Mouse (Mus musculus) left cerebral cortex, postnatal 4 days (tissue): Measurements from ENCODE around the gene Shisa6. TPM values are rescaled to one million over a fixed set of nuclear protein-coding genes. Genes with fewer than 3 reads are reported as not detected.

Experiments
- DNase-seq: peaks from one replicate; pipeline ENCODE4 v3.0.0-alpha.2; 2022
- intact Hi-C: fragments of 180-260 bp; cut with DNase I; formaldehyde crosslinking; loops from one replicate; pipeline ENCODE4 v1.15.1; 2025
- total RNA-seq, 2 experiments: library from RNA; stranded (reverse); gene quantifications; 2 replicates each; pipeline ENCODE4 v1.2.3; 2021

The Shisa6 gene
- 10 to 100 TPM; 53.7 to 74.9 TPM for total RNA-seq

DNA sequence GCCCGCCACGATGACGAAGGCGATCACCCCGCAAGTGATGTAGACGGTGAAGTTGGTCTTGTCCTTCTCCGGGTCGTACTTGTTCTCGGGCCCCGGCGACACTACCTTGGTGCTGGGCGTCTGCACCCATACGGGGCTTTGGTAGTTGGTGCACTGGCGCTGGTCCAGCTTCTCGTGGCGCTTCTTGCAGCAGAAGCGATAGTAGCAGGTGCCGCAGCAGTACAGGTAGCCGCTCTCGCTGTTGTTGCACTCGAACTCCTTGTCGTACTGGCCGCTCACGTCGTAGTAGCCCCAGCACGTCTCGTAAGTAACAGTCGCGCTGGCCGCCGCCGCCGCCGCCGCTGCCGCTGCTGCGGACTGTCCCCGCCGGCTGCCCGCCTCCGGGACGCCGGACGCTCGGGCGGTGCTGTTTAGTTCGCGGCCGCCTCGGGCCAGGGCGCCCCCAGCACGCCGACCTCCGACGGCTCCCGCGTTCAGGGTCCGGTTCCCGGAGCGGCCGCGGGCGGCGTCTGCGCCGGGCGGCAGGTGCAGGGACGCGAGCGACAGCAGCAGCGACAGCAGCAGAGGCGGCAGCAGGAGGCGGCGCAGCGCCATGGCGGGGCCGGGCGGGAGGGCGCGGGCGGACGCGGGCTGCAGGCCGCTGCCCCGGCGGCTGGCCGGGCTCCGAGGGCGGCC is at the start of gene Shisa6:
Shisa6 (minus strand) TSS at position 594 of the 675 bp plus-strand sequence.
- peak; percentile 42 for DNase-seq
- intact Hi-C loops, result loop anchor here (5.0 to 10.0 kb wide), 2 partner anchors 319 to 703 kb away; no protein-coding TSS in a partner anchor

DNA sequence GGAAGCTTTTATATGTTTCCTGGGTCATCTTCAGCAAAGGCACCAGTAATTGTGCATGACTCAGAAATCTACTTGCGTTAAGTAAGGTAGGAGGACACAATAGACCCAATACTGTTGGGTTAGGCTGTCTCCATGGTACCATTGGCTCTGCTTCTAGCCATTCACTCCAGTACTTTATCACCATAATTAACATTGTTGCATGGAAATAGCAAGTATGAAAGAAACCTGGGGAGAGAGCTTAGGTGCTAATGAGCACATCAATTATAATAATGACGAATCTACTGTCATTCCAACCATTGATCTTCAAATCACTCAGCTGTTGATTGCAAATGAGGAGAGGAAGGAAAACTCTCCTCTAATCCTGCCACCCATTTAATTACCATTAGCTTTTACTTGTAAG is 48.1 kb upstream of the Shisa6 start:
- no peak for DNase-seq
- intact Hi-C loops, result no loop called here

DNA sequence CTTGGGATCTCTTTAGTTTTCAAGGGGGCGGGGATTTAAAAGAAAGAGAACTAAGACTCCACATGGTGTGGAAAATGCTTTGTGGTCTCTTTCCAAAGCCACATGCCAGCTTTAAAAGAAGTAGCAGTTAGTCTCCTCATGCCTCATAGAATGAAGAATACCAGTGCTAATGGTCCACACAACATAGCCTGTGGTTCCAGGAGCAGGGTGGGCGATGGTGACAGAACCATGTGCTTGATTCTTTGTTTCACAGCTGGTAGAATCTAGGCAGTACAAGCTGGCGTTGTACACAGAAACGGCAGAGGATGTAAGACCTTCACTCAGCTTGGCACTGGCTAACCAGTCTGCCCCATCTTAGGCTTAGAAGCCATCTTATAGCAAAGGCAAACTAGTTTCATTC is 43.3 kb upstream of the Shisa6 start:
- intact Hi-C loops, result no loop called here
- no peak for DNase-seq

DNA sequence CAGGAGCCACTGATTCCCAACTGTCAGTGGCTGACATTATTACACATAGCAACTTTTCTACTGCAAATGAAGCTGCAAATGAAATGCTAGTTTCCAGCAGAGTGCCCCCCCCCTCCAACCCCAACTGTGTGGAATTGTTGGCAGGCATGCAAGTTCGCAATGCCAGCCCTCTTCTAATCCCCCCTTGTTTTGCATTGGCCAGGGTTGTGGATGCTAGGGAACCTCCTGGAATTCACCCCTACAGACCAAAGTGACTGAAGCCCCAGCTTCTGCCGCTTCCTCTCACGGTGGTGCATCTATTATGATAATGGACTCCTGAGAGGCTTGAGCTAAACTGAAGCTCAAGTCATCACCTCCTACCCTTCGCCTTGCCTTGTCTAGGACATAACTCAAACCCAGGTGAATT is 42.6 kb upstream of the Shisa6 start:
- peak; percentile 50 for DNase-seq
- intact Hi-C loops, result no loop called here

DNA sequence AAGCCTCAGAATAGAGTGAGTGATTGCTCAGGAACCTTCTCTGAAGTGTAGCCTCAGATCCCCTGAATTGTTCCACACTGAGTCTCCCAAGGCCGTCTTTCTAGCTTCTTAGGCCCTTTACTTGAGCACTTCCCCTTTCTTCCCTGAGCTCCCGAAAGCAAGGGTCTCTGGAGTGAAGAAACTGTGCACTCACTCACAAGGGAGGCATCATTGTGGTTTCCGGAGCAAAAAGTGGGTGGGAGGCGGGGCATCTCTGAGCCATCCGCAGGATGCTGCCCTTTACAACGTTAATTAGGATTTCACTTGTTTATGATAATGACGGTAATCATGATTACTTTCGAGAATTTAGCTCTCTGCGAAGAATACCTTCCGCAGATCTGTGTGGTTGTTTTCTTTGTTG is 41.6 kb upstream of the Shisa6 start:
- no peak for DNase-seq
- intact Hi-C loops, result no loop called here

DNA sequence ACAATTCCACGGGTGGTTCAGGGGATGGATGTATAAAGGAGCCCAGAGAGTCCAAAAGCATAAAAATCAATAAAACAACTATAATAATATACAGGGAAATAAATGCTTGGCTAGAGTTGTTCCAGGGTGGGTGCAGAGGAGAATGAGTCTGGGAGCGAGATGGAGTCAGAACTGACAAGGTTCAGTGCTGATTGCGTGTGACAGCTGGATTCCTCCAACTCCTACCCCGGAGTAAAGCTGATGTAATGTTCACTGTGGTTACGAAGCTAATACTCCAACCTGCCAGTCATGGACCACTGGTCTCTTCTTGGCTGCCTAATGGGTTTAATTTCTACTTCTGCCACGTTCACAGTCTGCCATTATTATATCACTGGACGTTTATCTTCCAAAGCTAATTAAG is 36.5 kb upstream of the Shisa6 start:
- intact Hi-C loops, result no loop called here
- no peak for DNase-seq

DNA sequence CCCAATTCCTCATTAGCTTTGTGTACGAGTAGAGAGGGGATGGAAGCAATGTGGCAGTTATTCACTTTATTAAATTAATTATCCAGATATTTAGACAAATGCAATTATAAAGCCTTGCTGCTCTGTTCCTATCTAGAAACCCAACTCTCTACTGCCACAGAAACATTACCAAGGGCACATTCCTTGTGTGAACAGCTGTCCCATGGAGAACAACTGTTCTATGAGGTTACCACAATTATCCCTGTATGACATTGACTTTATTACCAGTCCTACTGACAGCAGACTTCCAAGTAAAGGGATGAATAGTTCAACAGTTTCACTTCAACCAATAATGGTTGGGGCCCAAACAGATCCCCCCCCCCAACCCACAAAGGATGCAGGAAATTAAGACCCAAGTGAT is 12.1 kb upstream of the Shisa6 start:
- no peak for DNase-seq
- intact Hi-C loops, result no loop called here

DNA sequence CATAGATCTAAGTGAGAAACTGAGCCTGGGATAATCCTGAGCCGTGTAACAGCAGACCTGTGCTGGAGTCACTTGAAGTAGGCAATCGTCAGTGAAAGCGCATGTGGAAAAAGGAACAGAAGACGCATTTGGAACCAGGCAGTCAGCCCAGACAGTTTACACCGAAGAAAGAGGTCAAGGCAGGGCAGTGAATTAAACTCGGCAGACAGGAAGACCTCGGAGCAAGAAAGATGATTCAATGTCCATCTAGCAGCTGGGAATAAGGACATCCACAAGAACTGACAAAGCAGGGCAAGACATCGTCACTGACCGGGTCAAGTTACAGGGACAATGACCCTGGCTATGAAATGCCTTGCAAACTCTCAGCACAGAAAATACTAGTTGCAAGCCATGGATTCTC is 10.1 kb upstream of the Shisa6 start:
- intact Hi-C loops, result no loop called here
- DNase-seq, result no peak

DNA sequence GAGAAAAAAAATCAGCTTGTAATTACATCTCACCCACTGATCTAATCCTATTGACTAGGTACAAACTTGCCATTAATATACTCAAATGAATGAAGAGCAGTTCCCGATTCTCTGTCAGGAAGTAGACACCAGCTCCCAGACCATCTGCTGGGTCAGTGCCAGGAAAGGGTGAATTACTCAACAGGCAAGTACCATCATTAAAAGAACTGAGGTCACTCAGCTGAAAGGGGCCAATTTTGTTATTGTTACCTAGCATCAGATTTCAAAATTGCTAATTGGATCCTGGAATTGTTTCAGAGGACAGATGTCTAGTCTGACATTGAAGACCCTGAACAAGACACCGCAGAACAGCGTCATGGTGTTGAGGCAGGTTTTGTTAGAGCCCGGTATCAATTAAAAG is 9.4 kb upstream of the Shisa6 start:
- intact Hi-C loops, result no loop called here
- no peak for DNase-seq

DNA sequence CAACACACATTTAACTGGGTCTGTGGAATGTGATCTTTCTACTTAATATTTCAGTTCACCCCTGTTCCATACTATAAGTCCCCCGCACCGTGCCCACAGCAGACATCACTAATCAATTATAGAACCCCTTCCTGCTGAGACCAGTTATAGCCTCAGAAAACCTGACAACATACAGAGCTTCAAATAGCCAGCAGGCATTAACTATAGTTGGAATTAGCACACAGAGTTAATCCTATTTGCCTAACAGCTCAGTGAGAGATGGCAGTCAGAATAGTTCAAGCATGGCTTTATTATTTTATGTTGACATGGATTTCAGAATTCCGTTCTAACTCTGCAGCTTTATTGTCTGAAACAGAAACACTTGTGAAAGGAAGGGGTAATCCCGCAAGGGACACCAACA is 8.5 kb upstream of the Shisa6 start:
- intact Hi-C loops, result no loop called here
- no peak for DNase-seq

DNA sequence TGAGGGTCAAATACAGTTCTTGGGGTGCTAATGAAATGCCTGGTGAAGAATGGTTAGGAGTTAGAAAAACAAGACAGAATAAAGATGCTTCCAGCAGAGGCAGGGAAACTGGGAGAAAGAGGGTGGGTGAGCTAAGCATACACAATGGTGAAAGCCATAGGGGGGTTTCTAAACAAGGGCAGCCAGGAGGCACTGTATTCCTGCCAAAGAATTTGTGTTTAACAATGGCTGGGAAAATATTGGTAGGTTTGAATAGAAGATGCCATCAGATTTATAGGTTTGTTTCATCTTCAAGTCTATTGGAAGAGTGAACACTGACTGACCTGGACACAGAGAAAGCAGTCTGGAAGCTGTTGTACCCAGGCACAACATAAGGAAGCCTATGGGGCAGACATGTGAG is 2.4 kb upstream of the Shisa6 start:
- intact Hi-C loops, result loop anchor here (5.0 to 10.0 kb wide), 2 partner anchors 317 to 706 kb away; no protein-coding TSS in a partner anchor
- no peak for DNase-seq

DNA sequence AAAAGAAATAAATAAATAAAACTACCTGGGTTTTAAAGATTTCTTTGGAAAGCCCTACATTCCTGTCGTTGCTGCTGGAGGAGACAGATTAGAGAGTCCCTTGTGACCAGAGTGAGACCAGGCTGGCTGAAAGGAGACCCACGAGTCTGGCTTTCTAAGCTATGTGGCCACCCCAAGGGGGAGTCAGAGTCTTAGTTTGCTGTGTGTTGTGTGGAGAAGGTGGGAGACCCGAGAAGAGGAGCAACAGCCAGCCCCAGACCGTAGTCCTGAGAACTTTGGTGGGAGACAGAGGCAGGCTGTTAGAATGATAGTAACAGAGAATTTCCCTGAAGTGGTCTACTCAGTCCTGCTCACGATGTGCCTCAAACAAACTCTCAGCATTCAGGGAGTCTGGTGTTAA is 1.6 kb upstream of the Shisa6 start:
- peak; percentile 19 for DNase-seq
- intact Hi-C loops, result loop anchor here (5.0 to 10.0 kb wide), 2 partner anchors 317 to 705 kb away; no protein-coding TSS in a partner anchor

DNA sequence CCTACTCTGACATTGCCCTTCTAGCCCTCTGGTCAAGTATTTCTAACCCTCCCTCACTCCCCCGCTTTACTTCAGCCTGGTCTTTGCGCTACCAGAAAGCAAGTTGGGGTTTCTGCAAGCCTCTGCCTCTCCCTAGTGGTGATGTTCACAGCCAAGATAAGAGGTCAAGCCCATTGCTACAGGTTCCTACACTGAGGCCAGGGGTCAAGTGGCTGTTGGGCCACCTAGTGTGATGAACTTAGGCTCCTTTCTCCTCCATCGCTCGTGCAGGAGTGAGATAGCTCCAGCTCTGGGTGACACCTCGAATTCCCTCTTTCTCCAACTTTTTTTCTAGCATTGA is 1.2 kb upstream of the Shisa6 start:
- intact Hi-C loops, result loop anchor here (5.0 to 10.0 kb wide), 2 partner anchors 318 to 705 kb away; no protein-coding TSS in a partner anchor
- DNase-seq, result no peak

DNA sequence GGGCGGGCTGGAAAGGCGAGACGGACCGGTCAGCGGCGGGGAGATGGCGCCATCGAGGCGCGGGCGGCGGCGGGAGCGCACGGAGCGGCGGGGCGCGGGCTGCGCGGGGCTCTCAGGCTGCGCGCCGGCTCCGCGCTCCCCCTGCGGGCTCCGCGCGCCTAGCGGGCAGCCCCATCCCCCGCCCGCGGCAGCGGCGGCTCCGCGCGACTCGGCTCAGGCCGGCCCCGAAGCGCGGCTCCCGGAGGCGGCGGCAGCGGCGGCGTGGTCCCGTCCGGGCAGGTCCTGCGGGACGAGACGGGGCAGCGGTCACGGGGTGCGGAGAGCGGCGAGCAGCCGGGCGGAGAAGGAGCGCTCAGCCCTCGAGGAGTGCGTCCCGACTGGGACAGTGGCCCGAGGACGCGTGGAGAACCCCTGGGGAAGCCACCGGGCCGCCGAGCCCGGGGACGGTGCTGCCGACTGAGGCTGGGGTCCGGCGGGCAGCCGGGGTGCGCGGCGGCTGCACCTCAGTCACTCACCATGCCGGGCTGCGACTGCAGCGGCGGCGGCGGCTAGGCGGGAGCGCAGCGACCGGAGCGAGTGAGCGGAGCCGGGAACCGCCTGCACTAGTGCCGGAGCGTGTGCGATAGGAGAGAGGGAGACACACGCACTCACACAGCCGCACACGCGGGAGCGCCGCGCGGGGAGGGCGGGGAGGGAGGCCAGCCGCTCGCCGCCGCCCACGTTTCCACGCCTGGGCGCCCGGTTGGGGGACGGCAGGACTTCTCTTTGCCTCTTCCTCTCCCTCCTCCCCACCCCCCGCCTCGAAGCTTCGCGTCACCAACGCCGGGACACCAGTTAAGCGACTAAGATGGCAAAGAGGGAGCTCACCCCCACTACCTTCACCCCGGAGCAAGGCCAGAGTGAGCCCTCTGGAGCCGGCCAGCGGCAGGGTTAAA is 549 bp upstream of the Shisa6 start:
- intact Hi-C loops, result loop anchor here (5.0 to 10.0 kb wide), 2 partner anchors 318 to 704 kb away; no protein-coding TSS in a partner anchor
- DNase-seq, result peak; percentile 40

DNA sequence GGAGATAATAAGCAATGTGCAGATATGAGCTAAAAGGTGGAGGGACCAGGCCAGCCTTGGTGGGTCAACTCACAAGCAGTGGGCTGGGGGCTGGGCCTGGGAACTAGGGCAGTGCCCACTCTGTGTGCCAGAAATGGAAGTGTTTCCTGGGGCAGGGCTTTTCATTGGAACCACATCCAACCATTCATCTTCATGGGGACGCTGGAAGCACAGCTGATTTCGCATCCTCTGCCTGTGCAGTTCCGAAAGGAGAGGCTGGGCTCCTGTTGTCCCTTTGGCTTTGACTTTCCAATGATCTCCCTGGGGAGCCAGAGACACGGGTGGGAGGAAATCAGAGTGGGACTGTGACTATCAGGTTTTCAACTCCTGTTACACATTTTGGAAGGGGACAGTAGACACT is 1.5 kb downstream of the Shisa6 start:
- intact Hi-C loops, result loop anchor here (5.0 to 10.0 kb wide), 2 partner anchors 321 to 402 kb away; no protein-coding TSS in a partner anchor
- DNase-seq, result no peak

DNA sequence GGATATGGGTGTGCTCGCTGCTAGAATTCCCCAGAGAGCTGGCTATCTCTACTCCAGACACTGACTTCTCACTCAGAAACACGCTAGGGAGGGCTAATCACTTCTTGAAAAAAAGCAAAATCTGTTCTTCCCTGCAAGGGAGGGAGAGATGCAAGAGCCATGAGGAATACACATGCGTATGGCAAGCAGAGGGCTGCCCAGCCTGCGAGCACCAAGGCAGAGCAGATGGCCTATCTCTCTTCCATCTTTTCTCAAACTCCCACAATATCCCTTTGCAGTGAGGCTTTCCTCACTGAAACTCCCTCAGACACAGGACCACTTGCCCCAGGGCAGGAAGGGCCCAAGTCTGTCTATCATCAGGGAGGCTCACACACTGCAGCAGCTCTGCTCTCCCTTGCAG is 3.4 kb downstream of the Shisa6 start:
- no peak for DNase-seq
- intact Hi-C loops, result loop anchor here (5.0 to 10.0 kb wide), 2 partner anchors 322 to 400 kb away; no protein-coding TSS in a partner anchor

DNA sequence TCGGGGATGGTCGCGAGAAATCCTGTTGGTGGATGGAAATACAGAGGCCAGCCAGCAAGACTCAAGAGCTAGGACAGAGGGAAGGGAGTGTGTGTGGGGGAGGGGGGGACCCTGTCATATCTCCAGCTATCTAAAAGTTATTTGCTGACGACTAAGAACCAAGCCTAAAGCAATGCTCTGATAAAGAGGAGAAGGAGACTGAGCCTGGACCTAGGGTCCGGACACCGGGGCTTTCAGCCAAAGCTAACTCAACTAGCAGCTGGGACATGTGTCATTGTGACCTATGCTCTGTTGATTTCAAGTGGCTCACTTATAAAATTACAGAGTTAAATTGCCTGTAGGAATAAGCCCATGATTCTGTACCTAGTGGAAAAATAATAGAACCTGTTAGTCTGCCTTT is 6.4 kb downstream of the Shisa6 start:
- DNase-seq, result no peak
- intact Hi-C loops, result no loop called here

DNA sequence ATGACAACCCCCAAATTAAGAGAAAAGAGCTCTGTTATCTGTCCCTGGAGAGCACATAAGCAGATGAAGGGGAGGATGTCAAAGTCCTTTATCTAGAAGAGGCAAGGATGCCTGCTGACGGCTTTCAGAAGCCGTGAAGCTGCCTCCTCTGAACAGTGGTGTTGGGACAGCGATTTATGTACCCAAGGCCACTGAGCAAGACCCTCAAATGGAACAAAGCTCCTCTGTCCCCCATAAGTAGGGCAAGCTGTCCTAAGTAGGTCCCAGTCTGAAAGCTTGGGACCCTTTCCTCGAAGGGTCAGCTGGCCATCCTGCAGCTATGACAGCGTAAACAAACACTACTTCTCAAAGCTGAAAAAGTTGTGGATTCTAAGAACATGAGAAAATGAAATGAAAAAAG is 11.4 kb downstream of the Shisa6 start:
- intact Hi-C loops, result no loop called here
- no peak for DNase-seq

DNA sequence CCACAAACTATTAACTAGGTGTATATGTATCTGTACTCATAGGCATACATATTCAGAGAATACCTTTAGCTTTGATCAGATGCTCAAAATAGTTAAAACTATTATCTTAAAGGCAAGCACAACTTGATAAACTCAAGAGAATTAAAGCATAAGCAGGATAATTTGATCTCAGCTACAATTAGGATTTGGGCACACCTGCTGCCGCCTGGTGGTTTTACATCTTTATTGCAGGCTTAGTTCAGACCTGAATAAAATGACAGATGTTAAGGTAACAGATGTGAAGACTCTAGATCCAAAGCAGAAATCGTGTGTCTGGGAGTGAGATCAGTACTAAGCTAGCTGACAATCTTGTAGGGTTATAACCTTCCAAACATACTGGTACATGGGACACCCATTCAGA is 24.8 kb downstream of the Shisa6 start:
- no peak for DNase-seq
- intact Hi-C loops, result no loop called here

DNA sequence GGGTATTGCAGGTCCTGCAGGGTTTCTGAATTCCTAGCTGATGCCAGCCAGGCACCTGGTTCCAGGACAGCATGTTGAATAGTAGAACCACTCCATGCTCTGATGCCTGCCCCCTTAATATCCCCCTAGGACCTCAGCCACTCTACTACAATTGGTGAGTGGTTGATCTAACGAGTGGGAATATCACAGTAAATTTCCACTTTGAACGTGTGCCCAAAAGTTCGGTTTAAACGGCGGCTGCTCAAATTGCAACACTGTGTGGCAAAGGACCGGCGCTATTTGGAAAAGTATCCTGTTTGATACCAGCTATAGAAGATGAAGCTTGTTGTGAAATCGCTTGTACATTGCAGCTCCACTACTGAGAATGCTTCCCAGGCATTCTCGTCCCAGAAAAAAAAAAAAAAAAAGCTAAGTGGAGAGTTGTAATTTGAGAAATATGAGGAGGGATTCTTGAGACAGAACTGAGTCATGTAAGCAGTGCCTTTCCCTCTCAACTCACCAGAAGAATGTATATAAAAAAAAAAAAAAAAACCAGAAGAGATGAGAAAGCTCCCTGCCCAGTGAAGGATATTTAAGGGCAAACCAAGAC is 26.8 kb downstream of the Shisa6 start:
- intact Hi-C loops, result no loop called here
- DNase-seq, result no peak

DNA sequence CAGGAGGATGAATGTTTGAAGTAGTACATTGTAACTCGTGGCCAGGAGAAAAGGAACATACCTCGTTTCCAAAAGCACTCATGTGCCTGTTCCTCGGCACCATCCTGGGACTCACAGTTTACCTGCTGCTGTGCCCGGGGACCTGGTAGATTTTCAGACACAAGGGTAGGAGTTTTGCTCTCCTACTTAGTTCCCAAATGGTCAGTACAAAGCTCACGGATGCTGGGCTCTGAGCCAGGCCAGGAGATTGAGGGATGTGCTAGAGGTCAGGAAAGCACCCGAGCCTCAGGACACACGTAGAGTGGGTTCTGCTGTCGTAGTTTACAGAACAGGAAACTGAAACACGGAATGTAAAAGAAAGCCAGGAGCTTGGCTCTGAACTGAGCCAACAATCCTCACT is 29.5 kb downstream of the Shisa6 start:
- intact Hi-C loops, result no loop called here
- DNase-seq, result no peak
